8 mouse cellular contexts compared by ENCODE assay signal in the genomic region with DNA sequence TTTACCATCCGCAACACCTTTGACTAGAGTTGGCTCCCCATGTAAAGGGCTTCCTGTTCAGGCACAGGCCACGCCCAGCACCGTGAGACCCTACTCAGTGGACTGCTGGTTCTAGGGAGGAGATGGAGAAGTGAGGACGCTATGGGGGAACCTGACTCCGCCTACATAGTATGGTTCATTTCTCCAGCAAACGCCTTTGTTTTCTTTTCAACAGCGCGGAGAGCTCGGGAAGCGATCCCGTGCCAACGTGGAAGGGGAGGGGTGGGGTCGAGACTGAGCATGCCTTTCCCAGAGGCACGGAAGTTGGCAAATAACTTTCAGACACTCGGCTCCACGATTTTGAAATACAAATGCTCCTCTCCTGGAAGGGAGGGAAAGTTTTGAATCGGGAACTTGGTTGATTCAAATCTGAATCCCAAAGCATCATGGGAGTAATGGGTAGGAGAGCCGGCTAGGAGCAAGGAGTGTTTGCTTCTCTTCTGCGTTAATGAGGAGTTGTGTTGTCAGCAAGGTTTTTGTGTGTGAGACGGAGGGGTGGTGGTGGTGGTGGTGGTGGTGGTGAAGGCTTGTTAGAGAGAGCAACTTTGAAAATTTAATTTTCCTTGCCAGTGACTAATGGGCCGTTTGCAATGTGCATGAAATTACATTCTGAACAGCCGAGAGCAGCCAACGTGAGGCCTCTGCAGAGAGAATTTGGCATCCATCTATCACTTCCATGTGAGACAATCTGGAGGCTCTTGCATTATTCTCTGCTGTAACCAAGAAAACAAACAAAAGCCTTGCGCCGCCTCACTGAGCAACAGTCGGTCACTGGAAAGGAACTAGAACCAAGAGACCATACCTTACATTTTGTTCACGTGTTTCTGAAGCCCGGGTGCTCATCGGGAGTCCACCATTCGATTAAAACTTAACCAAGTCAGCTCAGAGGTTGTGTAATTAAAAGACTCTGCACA.
DNase-seq lines count a peak whose midpoint lies in the region; ATAC-seq and TF ChIP-seq lines count a peak whose summit lies in the region.

No protein-coding gene starts in this region.

- WGBS in embryonic facial prominence, embryonic 10.5 days: 32% methylated on average over 30 of the region's 30 CpGs
- WGBS in heart, embryonic 14.5 days: 28% methylated on average over 30 of the region's 30 CpGs
- 17% methylated on average over 30 of the region's 30 CpGs for WGBS in kidney, embryonic 16.5 days

- peak overlapping the region; percentile 77 for H3K4me2 ChIP-seq in heart, embryonic 14.5 days (ENCODE audit: low read length)
- peak overlapping the region; percentile 58 for H3K4me2 ChIP-seq in kidney, embryonic 16.5 days (replicated peaks; ENCODE audit: low read depth, low read length)

- H3K27ac ChIP-seq in left cerebral cortex, adult 2 months: peak overlapping the region; percentile 48; the same call in 1 of the 2 replicates
- peak overlapping the region; percentile 88 for H3K27ac ChIP-seq in embryonic facial prominence, embryonic 10.5 days (replicated peaks)
- peak overlapping the region; percentile 64 to 77 for H3K27ac ChIP-seq in heart, embryonic 14.5 days (replicated peaks in 1 of 2; ENCODE audit: control insufficient read depth in 1 of 2, insufficient read depth in 1 of 2, low read depth in 2 of 2, low read length in 2 of 2)
- peak overlapping the region; percentile 85 for H3K27ac ChIP-seq in kidney, embryonic 16.5 days (ENCODE audit: low read length)

- peak; percentile 76 for ATAC-seq in heart, embryonic 14.5 days (ENCODE audit: insufficient number of reproducible peaks, insufficient read depth, low FRiP score, low read depth)
- peak; percentile 93 for ATAC-seq in kidney, embryonic 16.5 days (ENCODE audit: low FRiP score, low TSS enrichment)

- peaks cover 18% of the 10 kb centered on the region for H3K4me1 ChIP-seq in embryonic facial prominence, embryonic 10.5 days
- H3K4me1 ChIP-seq in heart, embryonic 14.5 days (ENCODE audit: control insufficient read depth in 2 of 2, insufficient read depth in 2 of 2, low read length in 2 of 2): peaks cover 5 to 9% of the 10 kb centered on the region in 2 experiments; a peak in 2 of 4 replicates
- H3K4me1 ChIP-seq in kidney, embryonic 16.5 days (ENCODE audit: insufficient read depth, low read length): peaks cover 24% of the 10 kb centered on the region

- no peak for TF ChIP-seq CTCF in left cerebral cortex, adult 2 months (IDR thresholded peaks at IDR 0.05)

- peak overlapping the region; percentile 72 for H3K9ac ChIP-seq in heart, embryonic 14.5 days (ENCODE audit: low read length)
- peak overlapping the region; percentile 55 for H3K9ac ChIP-seq in kidney, embryonic 16.5 days (replicated peaks; ENCODE audit: low read length)

- no peak for DNase-seq in left cerebral cortex, adult 2 months (ENCODE audit: extremely low spot score in 1 of 2, low spot score in 2 of 2)
- no peak for DNase-seq in left cerebral cortex, adult 11 months (ENCODE audit: low spot score)
- peak; percentile 67 for DNase-seq in embryonic facial prominence, embryonic 10.5 days (ENCODE audit: low spot score)
- peak; percentile 80 for DNase-seq in lung, postnatal 25 days (ENCODE audit: low spot score)
- DNase-seq in ovary, postnatal 14 days (ENCODE audit: low spot score): peak; percentile 50
- no peak for DNase-seq in right cerebral cortex, postnatal 25 days

- intact Hi-C loops in left cerebral cortex, adult 2 months (cut with DNase I): no loop called here

- no peaks in the 10 kb centered on the region for H3K9me3 ChIP-seq in embryonic facial prominence, embryonic 10.5 days
- no peaks in the 10 kb centered on the region for H3K9me3 ChIP-seq in heart, embryonic 14.5 days (ENCODE audit: control insufficient read depth, low read length)
- no peaks in the 10 kb centered on the region for H3K9me3 ChIP-seq in kidney, embryonic 16.5 days (ENCODE audit: low read length)

- H3K4me3 ChIP-seq in left cerebral cortex, adult 2 months: peak overlapping the region; percentile 45
- H3K4me3 ChIP-seq in embryonic facial prominence, embryonic 10.5 days: peak overlapping the region; percentile 57
- peak overlapping the region; percentile 44 to 56 for H3K4me3 ChIP-seq in heart, embryonic 14.5 days (ENCODE audit: control insufficient read depth in 1 of 2, insufficient read depth in 1 of 2, low read depth in 1 of 2, low read length in 2 of 2)
- peak overlapping the region; percentile 43 for H3K4me3 ChIP-seq in kidney, embryonic 16.5 days (ENCODE audit: low read length)

- 0 out of 2 replicates have a peak, but pooled peaks cover 3% of the 10 kb centered on the region for H3K27me3 ChIP-seq in embryonic facial prominence, embryonic 10.5 days (replicated peaks; ENCODE audit: low read depth, poor library complexity, severe bottlenecking)
- H3K27me3 ChIP-seq in heart, embryonic 14.5 days (ENCODE audit: control insufficient read depth, insufficient read depth, low read length): no peaks in the 10 kb centered on the region
- no peaks in the 10 kb centered on the region for H3K27me3 ChIP-seq in kidney, embryonic 16.5 days (ENCODE audit: insufficient read depth, low read length)

- no peaks in the 10 kb centered on the region for H3K36me3 ChIP-seq in embryonic facial prominence, embryonic 10.5 days (replicated peaks)
- H3K36me3 ChIP-seq in heart, embryonic 14.5 days (ENCODE audit: control insufficient read depth, insufficient read depth, low read length): no peaks in the 10 kb centered on the region
- no peaks in the 10 kb centered on the region for H3K36me3 ChIP-seq in kidney, embryonic 16.5 days (ENCODE audit: insufficient read depth, low read length)

Comparison
In these comparisons a context has a peak if more than half of its experiments do, and no peak if none do; other contexts are left out.
1. DNase-seq: peak in embryonic facial prominence, embryonic 10.5 days (single experiment), lung, postnatal 25 days (single experiment) and ovary, postnatal 14 days (single experiment); none in left cerebral cortex, adult 2 months (0 of 2), left cerebral cortex, adult 11 months (single experiment) and right cerebral cortex, postnatal 25 days (single experiment).
2. Peak in every context shown above with its lines, with median percentiles within 50 percentile points of each other: H3K27ac ChIP-seq and H3K4me3 ChIP-seq.